28 mouse cellular contexts compared by ENCODE assay signal in the genomic region with DNA sequence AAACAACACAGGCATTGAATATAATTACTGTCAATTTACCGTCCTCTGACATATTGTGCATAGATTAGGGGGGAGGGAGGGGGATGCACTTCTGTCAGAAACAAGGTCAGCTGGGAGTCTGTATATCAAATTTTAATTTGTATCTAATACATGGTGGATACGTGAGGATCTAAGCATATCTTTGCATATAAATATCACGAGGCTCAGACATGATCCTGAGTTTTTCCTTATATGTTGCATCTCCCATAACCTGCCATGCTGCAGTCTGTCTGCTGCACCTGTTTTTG. TPM values are rescaled to one million over a fixed set of nuclear protein-coding genes. Genes with fewer than 3 reads are reported as not detected.
DNase-seq lines count a peak whose midpoint lies in the region; ATAC-seq lines count a peak whose summit lies in the region.
"Had no signal": no experiment of that assay in that cellular context is flagged by ENCODE, and none has a peak within 500 bp of the region (broad histone marks: within the 10 kb centered on the region; RNA-seq: fewer than 3 reads in every experiment).

No protein-coding gene starts in this region.

- no peak overlapping the region for H3K4me3 ChIP-seq in hindbrain, embryonic 13.5 days
- no peak overlapping the region for H3K4me3 ChIP-seq in hindbrain, embryonic 10.5 days
- H3K4me3 ChIP-seq in midbrain, embryonic 15.5 days = no peak overlapping the region
- H3K4me3 ChIP-seq: embryonic facial prominence, embryonic 12.5 days; gastrocnemius, adult 2 months; heart, embryonic 10.5 days; intestine, embryonic 15.5 days; limb, embryonic 13.5 days; liver, embryonic 12.5 days had no signal

- intact Hi-C loops in gastrocnemius, postnatal 36 days (cut with DNase I) = no loop called here

- 0 out of 2 replicates have a peak overlapping the region, but pooled peaks have one; percentile 30 for H3K9ac ChIP-seq in hindbrain, embryonic 13.5 days
- no peak overlapping the region for H3K9ac ChIP-seq in midbrain, embryonic 15.5 days
- H3K9ac ChIP-seq: embryonic facial prominence, embryonic 12.5 days; intestine, embryonic 15.5 days; limb, embryonic 13.5 days; liver, embryonic 12.5 days had no signal

- no peaks in the 10 kb centered on the region for H3K36me3 ChIP-seq in hindbrain, embryonic 13.5 days
- peaks cover 62% of the 10 kb centered on the region for H3K36me3 ChIP-seq in hindbrain, embryonic 10.5 days
- no peaks in the 10 kb centered on the region for H3K36me3 ChIP-seq in midbrain, embryonic 15.5 days (replicated peaks)

- ATAC-seq in hindbrain, embryonic 13.5 days (ENCODE audit: low FRiP score) = peak; percentile 30
- peak; percentile 34; the same call in 1 of the 2 replicates for ATAC-seq in midbrain, embryonic 15.5 days (replicated peaks)
- ATAC-seq: intestine, embryonic 15.5 days; liver, embryonic 12.5 days had no signal

- H3K27me3 ChIP-seq in hindbrain, embryonic 13.5 days = no peaks in the 10 kb centered on the region
- no peaks in the 10 kb centered on the region for H3K27me3 ChIP-seq in hindbrain, embryonic 10.5 days (ENCODE audit: insufficient read depth, poor library complexity, severe bottlenecking)
- no peaks in the 10 kb centered on the region for H3K27me3 ChIP-seq in midbrain, embryonic 15.5 days (replicated peaks)
- H3K27me3 ChIP-seq: CH12.LX; embryonic facial prominence, embryonic 12.5 days; intestine, embryonic 15.5 days; limb, embryonic 13.5 days; liver, embryonic 12.5 days had no signal

- WGBS in hindbrain, embryonic 13.5 days = 40% methylated on average over 3 of the region's 3 CpGs
- 78% methylated on average over 3 of the region's 3 CpGs for WGBS in hindbrain, embryonic 10.5 days
- 36% methylated on average over 3 of the region's 3 CpGs for WGBS in midbrain, embryonic 15.5 days

- no peak for DNase-seq in hindbrain, embryonic 10.5 days (ENCODE audit: low spot score)
- peak; percentile 42 for DNase-seq in retina, postnatal 1 day
- DNase-seq in retina, embryonic 14.5 days (ENCODE audit: low spot score) = no peak
- DNase-seq in gastrocnemius, postnatal 36 days = no peak
- DNase-seq in embryo, embryonic 10 days (ENCODE audit: low spot score) = no peak
- DNase-seq: adrenal gland, adult 8-10 months; B cell, adult 2 months; cerebellum, adult 11-12 months; cerebellum, postnatal 10 days; gastrocnemius, adult 2 months; heart, postnatal 4 days; kidney, adult 9 months; kidney, postnatal 25 days; lung, adult 18-20 months; lung, postnatal 14 days; right cerebral cortex, postnatal 14 days; thymus, adult 2 months had no signal

- no peaks in the 10 kb centered on the region for H3K9me3 ChIP-seq in hindbrain, embryonic 13.5 days
- H3K9me3 ChIP-seq in hindbrain, embryonic 10.5 days = no peaks in the 10 kb centered on the region
- H3K9me3 ChIP-seq in midbrain, embryonic 15.5 days = no peaks in the 10 kb centered on the region
- H3K9me3 ChIP-seq: embryonic facial prominence, embryonic 12.5 days; G1E; heart, embryonic 10.5 days; intestine, embryonic 15.5 days; limb, embryonic 13.5 days; liver, embryonic 12.5 days had no signal

- H3K27ac ChIP-seq in hindbrain, embryonic 13.5 days = no peak overlapping the region
- H3K27ac ChIP-seq in hindbrain, embryonic 10.5 days = no peak overlapping the region
- H3K27ac ChIP-seq in midbrain, embryonic 15.5 days = no peak overlapping the region
- H3K27ac ChIP-seq: embryonic facial prominence, embryonic 12.5 days; gastrocnemius, adult 2 months; heart, embryonic 10.5 days; intestine, embryonic 15.5 days; layer of hippocampus, adult 2 months; limb, embryonic 13.5 days; liver, embryonic 12.5 days; stomach, postnatal 0 days had no signal

- peaks cover 36% of the 10 kb centered on the region for H3K4me1 ChIP-seq in hindbrain, embryonic 13.5 days (replicated peaks)
- 0 out of 2 replicates have a peak, but pooled peaks cover 3% of the 10 kb centered on the region for H3K4me1 ChIP-seq in hindbrain, embryonic 10.5 days (replicated peaks)
- H3K4me1 ChIP-seq in midbrain, embryonic 15.5 days = peaks cover 16% of the 10 kb centered on the region
- H3K4me1 ChIP-seq: heart, embryonic 10.5 days; intestine, embryonic 15.5 days; liver, embryonic 12.5 days had no signal

- H3K4me2 ChIP-seq in hindbrain, embryonic 13.5 days = peak overlapping the region; percentile 44
- peak overlapping the region; percentile 39; the same call in 1 of the 2 replicates for H3K4me2 ChIP-seq in midbrain, embryonic 15.5 days
- H3K4me2 ChIP-seq: embryonic facial prominence, embryonic 12.5 days; intestine, embryonic 15.5 days; liver, embryonic 12.5 days had no signal

RNA-seq across cellular contexts. Expression of a gene that starts 38.7 kb away (rescaled TPM):
- polyA plus RNA-seq in hindbrain, embryonic 13.5 days (2015; fragmentation: Nextera tagmentation; extraction: Ambion mirVana) = 8.4 and 9.0 TPM in 2 replicates
- 27.8 and 41.0 TPM in 2 replicates for polyA plus RNA-seq in hindbrain, embryonic 10.5 days (2016; fragmentation: Nextera tagmentation; extraction: Ambion mirVana)
- 11.6 and 11.8 TPM in 2 replicates for polyA plus RNA-seq in midbrain, embryonic 15.5 days (2015; fragmentation: Nextera tagmentation; extraction: Ambion mirVana)
- 1 to 10 TPM; 1.2 to 1.4 TPM for total RNA-seq in gastrocnemius, postnatal 36 days (2021)
